Comparison of ENCODE assay signal across 27 mouse cellular contexts in genomic region chr6:127364591-127365187, GRCm38 (mm10).
DNase-seq lines count a peak whose midpoint lies in the region; ATAC-seq and TF ChIP-seq lines count a peak whose summit lies in the region.
"Had no signal": no experiment of that assay in that cellular context is flagged by ENCODE, and none has a peak within 500 bp of the region (broad histone marks: within the 10 kb centered on the region; RNA-seq: fewer than 3 reads in every experiment).

No protein-coding gene starts in this region.

- no peaks in the 10 kb centered on the region for H3K36me3 ChIP-seq in forebrain, embryonic 10.5 days (replicated peaks)
- H3K36me3 ChIP-seq in forebrain, embryonic 14.5 days (ENCODE audit: control insufficient read depth, insufficient read depth, low read length) = no peaks in the 10 kb centered on the region
- H3K36me3 ChIP-seq in liver, postnatal 0 days (replicated peaks; ENCODE audit: insufficient read depth, low read length) = no peaks in the 10 kb centered on the region
- H3K36me3 ChIP-seq: embryonic facial prominence, embryonic 13.5 days; hindbrain, embryonic 15.5 days; limb, embryonic 13.5 days; liver, embryonic 12.5 days; neural tube, embryonic 13.5 days had no signal

- no peak for TF ChIP-seq CTCF in liver, postnatal 0 days (IDR thresholded peaks at IDR 0.05; ENCODE audit: low read depth)

- H3K9ac ChIP-seq in forebrain, embryonic 14.5 days (ENCODE audit: low read length) = no peak overlapping the region
- H3K9ac ChIP-seq in liver, postnatal 0 days (replicated peaks) = no peak overlapping the region
- H3K9ac ChIP-seq: embryonic facial prominence, embryonic 13.5 days; forebrain, postnatal 0 days; hindbrain, embryonic 15.5 days; limb, embryonic 13.5 days; liver, embryonic 12.5 days; neural tube, embryonic 13.5 days had no signal

- no peak overlapping the region for H3K4me3 ChIP-seq in forebrain, embryonic 10.5 days
- no peak overlapping the region for H3K4me3 ChIP-seq in forebrain, embryonic 14.5 days (ENCODE audit: low read depth, low read length)
- no peak overlapping the region for H3K4me3 ChIP-seq in liver, postnatal 0 days (ENCODE audit: low read depth, low read length)
- H3K4me3 ChIP-seq: embryonic facial prominence, embryonic 13.5 days; hindbrain, embryonic 15.5 days; layer of hippocampus, adult 2 months; limb, embryonic 13.5 days; liver, embryonic 12.5 days; megakaryocyte, embryonic 14.5 days; neural tube, embryonic 13.5 days had no signal

- no peak overlapping the region for H3K4me2 ChIP-seq in forebrain, embryonic 14.5 days (ENCODE audit: low read length)
- no peak overlapping the region for H3K4me2 ChIP-seq in liver, postnatal 0 days (ENCODE audit: low read depth, low read length)
- H3K4me2 ChIP-seq: embryonic facial prominence, embryonic 13.5 days; hindbrain, embryonic 15.5 days; limb, embryonic 13.5 days; liver, embryonic 12.5 days; neural tube, embryonic 13.5 days had no signal

- 44% methylated on average over 5 of the region's 5 CpGs for WGBS in forebrain, embryonic 10.5 days
- WGBS in forebrain, embryonic 14.5 days = 62% methylated on average over 5 of the region's 5 CpGs
- 58% methylated on average over 5 of the region's 5 CpGs for WGBS in liver, postnatal 0 days (ENCODE audit: insufficient replicate concordance)

- peak overlapping the region; percentile 87 for H3K27ac ChIP-seq in forebrain, embryonic 10.5 days
- no peak overlapping the region for H3K27ac ChIP-seq in forebrain, embryonic 14.5 days (ENCODE audit: low read depth, low read length)
- no peak overlapping the region for H3K27ac ChIP-seq in liver, postnatal 0 days (ENCODE audit: low read depth)
- H3K27ac ChIP-seq: embryonic facial prominence, embryonic 13.5 days; hindbrain, embryonic 15.5 days; layer of hippocampus, adult 2 months; limb, embryonic 13.5 days; liver, embryonic 12.5 days; neural tube, embryonic 13.5 days had no signal

- no peaks in the 10 kb centered on the region for H3K9me3 ChIP-seq in forebrain, embryonic 10.5 days
- no peaks in the 10 kb centered on the region for H3K9me3 ChIP-seq in forebrain, embryonic 14.5 days (replicated peaks; ENCODE audit: control insufficient read depth, low read length)
- H3K9me3 ChIP-seq in liver, postnatal 0 days (ENCODE audit: low read length) = no peaks in the 10 kb centered on the region
- H3K9me3 ChIP-seq: embryonic facial prominence, embryonic 13.5 days; hindbrain, embryonic 15.5 days; limb, embryonic 13.5 days; liver, embryonic 12.5 days; neural tube, embryonic 13.5 days had no signal

- DNase-seq in adrenal gland, adult (ENCODE audit: inconsistent age in 2 of 2, low spot score in 1 of 2) = peak; percentile 37 to 78
- no peak for DNase-seq in adrenal gland, postnatal 10 days
- no peak for DNase-seq in forebrain, embryonic 10.5 days (ENCODE audit: extremely low spot score, low spot score)
- no peak for DNase-seq in forebrain, embryonic 14.5 days (ENCODE audit: low spot score)
- DNase-seq in liver, postnatal 0 days = peak; percentile 4
- no peak for DNase-seq in liver
- DNase-seq in ovary, postnatal 36 days (ENCODE audit: low spot score) = peak; percentile 37
- DNase-seq in ovary, postnatal 14 days (ENCODE audit: low spot score) = no peak
- DNase-seq: cerebellum, adult 8-10 months; cerebellum, postnatal 25 days; forebrain, postnatal 0 days; heart, postnatal 36 days; kidney, adult 2 months; kidney, postnatal 36 days; lung, adult 18-20 months; lung, postnatal 4 days; right cerebral cortex, adult 18-20 months; spleen, adult 18-20 months had no signal

- ATAC-seq in forebrain, embryonic 14.5 days = no peak
- no peak for ATAC-seq in liver, postnatal 0 days
- ATAC-seq: forebrain, postnatal 0 days; liver, embryonic 12.5 days; lung, postnatal 0 days; Patski had no signal

- TF ChIP-seq EP300 in liver, postnatal 0 days (IDR thresholded peaks at IDR 0.05; ENCODE audit: low read depth) = no peak

- H3K27me3 ChIP-seq in forebrain, embryonic 10.5 days (ENCODE audit: poor library complexity, severe bottlenecking) = peaks cover 77% of the 10 kb centered on the region
- no peaks in the 10 kb centered on the region for H3K27me3 ChIP-seq in forebrain, embryonic 14.5 days (replicated peaks; ENCODE audit: control insufficient read depth, insufficient read depth, low read length)
- H3K27me3 ChIP-seq in liver, postnatal 0 days (ENCODE audit: insufficient read depth, low read length) = no peaks in the 10 kb centered on the region
- H3K27me3 ChIP-seq: hindbrain, embryonic 15.5 days; Patski had no signal

- H3K4me1 ChIP-seq in forebrain, embryonic 10.5 days = peaks cover 51% of the 10 kb centered on the region
- peaks cover 12% of the 10 kb centered on the region for H3K4me1 ChIP-seq in forebrain, embryonic 14.5 days (ENCODE audit: control insufficient read depth, insufficient read depth, low read length)
- no peaks in the 10 kb centered on the region for H3K4me1 ChIP-seq in liver, postnatal 0 days (ENCODE audit: insufficient read depth)

Comparison
In these comparisons a context has a peak if more than half of its experiments do, and no peak if none do; other contexts are left out.
1. DNase-seq: peak in adrenal gland, adult (2 of 2), liver, postnatal 0 days (single experiment) and ovary, postnatal 36 days (single experiment); none in adrenal gland, postnatal 10 days (single experiment), forebrain, embryonic 10.5 days (single experiment), forebrain, embryonic 14.5 days (single experiment), liver (single experiment) and ovary, postnatal 14 days (single experiment).